Mouse (Mus musculus): Measurements from ENCODE around the gene Gprc5b. TPM values are rescaled to one million over a fixed set of nuclear protein-coding genes. Genes with fewer than 3 reads are reported as not detected.

Gprc5b gene
- 9.7 and 10.9 TPM in 2 replicates for polyA plus RNA-seq (2011; ENCODE audit: insufficient read length, low read depth, missing spikeins)

DNA sequence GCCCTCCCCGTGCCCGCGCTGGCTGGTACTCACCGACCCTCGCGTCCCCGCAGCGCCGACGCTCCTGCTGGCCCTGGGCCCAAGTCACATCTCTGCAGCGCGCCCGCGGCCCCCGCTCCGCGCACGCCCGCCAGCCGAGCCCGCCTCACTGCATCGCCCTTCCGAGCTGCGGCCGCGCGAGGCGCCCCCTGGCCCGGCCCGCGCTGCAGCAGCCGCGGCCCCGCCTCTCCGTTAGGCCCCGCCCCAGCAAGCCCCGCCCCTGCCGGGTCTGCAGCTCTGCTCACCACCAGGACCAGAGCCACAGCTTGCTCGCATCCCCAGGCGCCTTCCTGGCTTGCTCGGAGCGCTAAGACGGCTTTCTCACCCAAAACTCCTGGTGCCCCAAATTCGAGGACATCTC is at the start of gene Gprc5b:
Gene Gprc5b (minus strand): TSS at position 205 of the 400 bp plus-strand sequence.
- peak within 1 kb of the TSS; percentile 84 for H3K4me3 ChIP-seq (ENCODE audit: insufficient read depth, low read length)
- TF ChIP-seq CTCF (IDR thresholded peaks at IDR 0.05; ENCODE audit: borderline replicate concordance, insufficient read depth, low read length) (0 out of 2 replicates have a peak, but pooled peaks have one; percentile 6), POLR2A (IDR thresholded peaks at IDR 0.05; ENCODE audit: low read depth, low read length) (peak; percentile 38; the same call in 1 of the 2 replicates)
- H3K27ac ChIP-seq (ENCODE audit: insufficient read depth, low read length), result no peak within 1 kb of the TSS
- no peaks in the 10 kb centered on the region for H3K4me1 ChIP-seq (ENCODE audit: control insufficient read depth, insufficient read depth, low read length)

DNA sequence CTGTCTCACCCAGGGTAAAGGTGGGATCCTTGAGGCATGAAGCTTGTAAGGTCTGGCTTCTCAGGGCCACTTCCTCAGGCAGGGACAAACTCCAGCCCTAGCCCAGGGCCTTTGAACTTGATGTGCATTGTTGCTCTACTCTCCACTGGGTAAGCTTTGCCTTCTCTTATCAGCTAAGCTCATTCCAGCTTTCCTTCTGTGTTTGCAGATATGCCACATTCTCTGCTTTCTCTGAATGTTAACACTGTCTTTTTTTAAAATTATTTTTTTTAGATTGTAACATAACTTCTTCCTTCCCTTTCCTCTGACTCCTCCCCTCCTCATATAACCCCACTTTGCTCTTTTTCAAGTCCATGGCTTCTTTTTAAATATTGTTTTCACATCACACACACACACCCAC is 46.5 kb upstream of the Gprc5b start:
- no peaks in the 10 kb centered on the region for H3K4me1 ChIP-seq (ENCODE audit: control insufficient read depth, insufficient read depth, low read length)
- no peak overlapping the region for H3K27ac ChIP-seq (ENCODE audit: insufficient read depth, low read length)
- TF ChIP-seq POLR2A (IDR thresholded peaks at IDR 0.05; ENCODE audit: low read depth, low read length) (no peak), CTCF (IDR thresholded peaks at IDR 0.05; ENCODE audit: borderline replicate concordance, insufficient read depth, low read length) (no peak)
- no peak overlapping the region for H3K4me3 ChIP-seq (ENCODE audit: insufficient read depth, low read length)

DNA sequence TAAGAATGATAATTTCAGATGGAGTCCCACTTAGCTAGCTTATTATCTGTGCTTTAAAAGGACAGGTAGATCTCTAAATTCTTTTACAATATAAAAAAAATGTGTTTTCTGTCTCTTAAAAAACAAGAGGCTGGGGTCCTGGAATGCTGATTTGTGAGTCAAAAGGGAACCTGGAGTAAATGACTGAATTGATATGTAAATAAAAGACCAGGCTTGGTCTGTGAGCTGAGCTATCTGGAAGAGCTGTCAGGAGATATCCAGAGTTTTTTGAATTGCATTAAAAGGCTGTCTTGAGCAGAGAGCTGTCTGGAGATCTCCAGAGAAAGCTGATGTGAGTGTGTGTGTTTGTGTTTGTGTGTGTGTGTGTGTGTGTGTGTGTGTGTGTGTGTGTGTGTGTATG is 42.6 kb upstream of the Gprc5b start:
- no peak overlapping the region for H3K27ac ChIP-seq (ENCODE audit: insufficient read depth, low read length)
- no peak overlapping the region for H3K4me3 ChIP-seq (ENCODE audit: insufficient read depth, low read length)
- H3K4me1 ChIP-seq (ENCODE audit: control insufficient read depth, insufficient read depth, low read length), result no peaks in the 10 kb centered on the region
- TF ChIP-seq POLR2A (IDR thresholded peaks at IDR 0.05; ENCODE audit: low read depth, low read length) (no peak), CTCF (IDR thresholded peaks at IDR 0.05; ENCODE audit: borderline replicate concordance, insufficient read depth, low read length) (no peak)

DNA sequence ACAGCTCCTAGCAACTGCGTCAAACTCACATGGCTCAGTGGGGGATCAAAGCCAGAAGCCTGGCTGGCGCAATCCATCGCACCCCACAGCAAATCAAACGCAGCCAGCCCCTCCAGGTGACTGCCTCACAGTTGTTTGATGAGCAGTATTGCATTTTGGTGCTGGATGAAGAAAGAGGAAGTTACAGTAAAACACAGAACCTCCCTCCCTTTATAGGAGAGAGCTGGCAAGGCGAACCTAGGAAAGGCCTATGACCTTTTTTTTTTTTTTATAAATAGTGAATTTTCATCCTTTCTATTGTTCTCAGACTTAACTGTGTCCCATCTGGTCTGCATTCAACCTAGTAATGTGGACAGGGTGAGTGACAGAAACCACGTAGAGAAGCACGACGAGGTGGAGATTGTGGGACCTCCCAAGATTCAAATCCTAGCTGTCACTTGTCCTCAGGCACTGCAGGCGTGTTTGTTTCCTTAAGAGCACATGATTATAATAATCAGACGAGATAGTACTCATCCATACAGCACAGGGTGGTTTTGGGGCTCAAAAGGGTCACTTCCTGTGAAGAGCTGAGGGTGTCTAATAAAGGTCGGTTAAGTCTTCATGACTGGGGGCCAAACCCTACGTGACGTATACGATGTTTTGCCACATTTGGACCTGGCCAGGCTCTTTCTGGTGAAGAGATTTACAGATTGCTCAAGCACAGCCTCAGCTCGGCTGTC is 39.4 kb upstream of the Gprc5b start:
- Histone ChIP-seq H3K4me3 (ENCODE audit: insufficient read depth, low read length) (no peak overlapping the region), H3K4me1 (ENCODE audit: control insufficient read depth, insufficient read depth, low read length) (no peaks in the 10 kb centered on the region), H3K27ac (ENCODE audit: insufficient read depth, low read length) (no peak overlapping the region)
- TF ChIP-seq POLR2A (IDR thresholded peaks at IDR 0.05; ENCODE audit: low read depth, low read length) (no peak), CTCF (IDR thresholded peaks at IDR 0.05; ENCODE audit: borderline replicate concordance, insufficient read depth, low read length) (no peak)

DNA sequence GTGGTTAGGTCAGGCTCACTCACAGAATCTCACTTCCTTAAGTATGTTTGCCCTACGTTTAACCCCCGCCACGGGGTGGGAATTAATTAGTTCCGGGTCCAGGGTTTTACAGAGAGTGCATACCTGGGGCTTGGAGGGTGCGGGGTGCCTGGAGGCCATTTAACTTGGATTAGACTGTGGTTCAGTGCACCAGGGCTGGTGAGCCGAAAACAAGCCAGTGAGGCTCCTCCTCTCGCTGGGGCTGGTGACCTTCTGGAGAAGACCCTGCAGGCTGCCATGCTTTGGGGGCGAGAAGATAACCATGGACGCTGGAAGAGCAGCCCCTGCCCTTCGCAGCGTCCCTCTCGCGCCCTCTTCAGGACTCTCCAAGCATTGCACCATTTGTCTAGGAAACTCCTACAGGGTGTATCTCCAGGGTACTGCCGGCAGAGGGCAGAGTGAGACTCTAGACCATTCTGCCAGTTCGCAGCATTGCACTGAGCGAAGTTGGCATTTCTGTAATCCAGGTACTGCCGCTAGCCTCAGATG is 28.4 kb upstream of the Gprc5b start:
- no peaks in the 10 kb centered on the region for H3K4me1 ChIP-seq (ENCODE audit: control insufficient read depth, insufficient read depth, low read length)
- no peak overlapping the region for H3K27ac ChIP-seq (ENCODE audit: insufficient read depth, low read length)
- H3K4me3 ChIP-seq (ENCODE audit: insufficient read depth, low read length), result no peak overlapping the region
- no peak for TF ChIP-seq POLR2A (IDR thresholded peaks at IDR 0.05; ENCODE audit: low read depth, low read length)
- TF ChIP-seq CTCF (IDR thresholded peaks at IDR 0.05; ENCODE audit: borderline replicate concordance, insufficient read depth, low read length), result peak; percentile 31; the same call in 1 of the 2 replicates

DNA sequence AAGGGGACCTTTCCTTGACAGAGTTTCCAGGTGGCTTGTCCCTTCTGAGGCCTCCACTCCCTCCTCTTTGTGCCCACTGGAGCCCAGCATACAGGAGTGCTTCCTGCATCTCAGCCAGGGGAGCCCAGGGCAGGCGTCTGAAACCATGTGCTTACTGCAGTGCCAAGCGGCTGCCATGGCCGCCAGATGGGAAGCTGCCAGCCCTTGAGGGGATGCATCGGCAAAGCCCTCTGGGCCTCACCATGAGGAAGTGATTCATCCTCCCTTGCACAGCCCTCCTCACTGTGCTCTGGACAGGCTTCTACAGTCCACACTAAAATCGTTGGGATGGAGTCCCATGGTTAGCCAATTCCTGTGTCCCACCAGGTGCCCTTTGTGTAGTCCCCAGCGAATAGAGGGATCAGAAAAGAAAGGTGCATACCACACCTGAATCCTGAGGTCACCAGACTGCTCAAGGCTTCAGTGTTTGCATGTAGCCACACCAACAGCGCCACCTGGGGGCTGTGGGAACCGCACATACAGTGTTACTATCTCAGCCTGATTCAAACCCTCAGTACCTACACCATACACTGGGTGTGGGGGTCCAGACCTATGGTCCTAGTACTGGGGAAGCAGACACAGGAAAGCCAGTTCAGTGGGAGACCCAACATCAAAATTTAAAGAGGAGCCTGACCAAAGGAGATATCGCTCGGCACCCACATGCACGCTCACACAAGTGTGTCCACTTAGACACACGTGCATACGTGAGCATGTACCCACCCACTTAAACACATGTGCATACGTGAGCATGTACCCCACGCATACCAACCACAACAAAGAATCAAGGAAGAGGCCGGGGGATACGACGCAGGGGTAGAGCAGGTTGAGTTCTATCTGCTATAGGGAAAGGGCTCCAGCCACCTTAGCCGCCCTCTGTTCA is 27.5 kb upstream of the Gprc5b start:
- no peak overlapping the region for H3K27ac ChIP-seq (ENCODE audit: insufficient read depth, low read length)
- TF ChIP-seq CTCF (IDR thresholded peaks at IDR 0.05; ENCODE audit: borderline replicate concordance, insufficient read depth, low read length) (peak; percentile 35; the same call in 1 of the 2 replicates), POLR2A (IDR thresholded peaks at IDR 0.05; ENCODE audit: low read depth, low read length) (no peak)

DNA sequence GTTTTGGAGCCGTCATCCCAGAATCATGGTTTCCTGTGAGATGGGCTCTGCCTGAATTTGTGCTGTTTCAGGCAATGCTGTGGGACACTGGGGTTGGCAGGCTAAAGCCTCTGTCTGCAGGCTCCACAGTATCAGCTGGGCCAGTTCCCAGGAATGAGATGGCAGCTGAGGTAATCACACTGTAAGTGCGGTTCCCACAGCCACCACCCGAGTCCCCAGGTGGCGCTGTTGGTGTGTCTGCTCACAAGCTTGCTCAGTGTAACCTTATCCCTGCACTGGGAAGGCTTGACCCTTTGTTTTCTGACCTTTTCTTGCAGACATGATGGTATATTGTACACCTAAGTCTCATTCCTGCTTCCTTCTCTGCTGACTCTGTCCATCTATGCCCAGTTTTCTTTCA is 24.5 kb upstream of the Gprc5b start:
- no peak overlapping the region for H3K4me3 ChIP-seq (ENCODE audit: insufficient read depth, low read length)
- TF ChIP-seq POLR2A (IDR thresholded peaks at IDR 0.05; ENCODE audit: low read depth, low read length), result no peak
- TF ChIP-seq CTCF (IDR thresholded peaks at IDR 0.05; ENCODE audit: borderline replicate concordance, insufficient read depth, low read length), result peak; percentile 65; the same call in 1 of the 2 replicates
- H3K4me1 ChIP-seq (ENCODE audit: control insufficient read depth, insufficient read depth, low read length), result no peaks in the 10 kb centered on the region
- H3K27ac ChIP-seq (ENCODE audit: insufficient read depth, low read length), result no peak overlapping the region

More for the DNA sequence above, 27.5 kb upstream of the Gprc5b start:
- Histone ChIP-seq H3K4me1 (ENCODE audit: control insufficient read depth, insufficient read depth, low read length) (no peaks in the 10 kb centered on the region), H3K4me3 (ENCODE audit: insufficient read depth, low read length) (no peak overlapping the region)

DNA sequence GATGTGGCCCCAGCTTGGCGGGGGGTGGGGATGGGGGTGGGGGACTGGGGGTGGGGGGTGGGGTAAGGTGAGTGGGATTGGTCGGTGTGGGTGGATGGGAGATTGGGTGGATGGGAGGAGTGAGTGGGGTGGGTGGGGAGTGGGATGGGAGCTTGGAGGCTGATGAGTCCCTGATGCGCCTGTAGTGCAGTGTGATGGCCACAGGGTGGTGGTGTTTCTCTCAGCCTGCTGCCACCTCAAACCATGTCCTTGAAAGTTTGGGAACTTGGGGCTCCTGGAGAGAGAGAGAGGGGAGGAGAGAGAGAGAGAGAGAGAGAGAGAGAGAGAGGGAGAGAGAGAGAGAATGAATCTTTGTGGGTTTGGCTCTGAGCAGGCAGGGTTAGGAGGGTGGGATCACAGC is 20.7 kb upstream of the Gprc5b start:
- Histone ChIP-seq H3K4me1 (ENCODE audit: control insufficient read depth, insufficient read depth, low read length) (no peaks in the 10 kb centered on the region), H3K27ac (ENCODE audit: insufficient read depth, low read length) (no peak overlapping the region)
- TF ChIP-seq CTCF (IDR thresholded peaks at IDR 0.05; ENCODE audit: borderline replicate concordance, insufficient read depth, low read length) (peak; percentile 86; the same call in 1 of the 2 replicates), POLR2A (IDR thresholded peaks at IDR 0.05; ENCODE audit: low read depth, low read length) (no peak)

DNA sequence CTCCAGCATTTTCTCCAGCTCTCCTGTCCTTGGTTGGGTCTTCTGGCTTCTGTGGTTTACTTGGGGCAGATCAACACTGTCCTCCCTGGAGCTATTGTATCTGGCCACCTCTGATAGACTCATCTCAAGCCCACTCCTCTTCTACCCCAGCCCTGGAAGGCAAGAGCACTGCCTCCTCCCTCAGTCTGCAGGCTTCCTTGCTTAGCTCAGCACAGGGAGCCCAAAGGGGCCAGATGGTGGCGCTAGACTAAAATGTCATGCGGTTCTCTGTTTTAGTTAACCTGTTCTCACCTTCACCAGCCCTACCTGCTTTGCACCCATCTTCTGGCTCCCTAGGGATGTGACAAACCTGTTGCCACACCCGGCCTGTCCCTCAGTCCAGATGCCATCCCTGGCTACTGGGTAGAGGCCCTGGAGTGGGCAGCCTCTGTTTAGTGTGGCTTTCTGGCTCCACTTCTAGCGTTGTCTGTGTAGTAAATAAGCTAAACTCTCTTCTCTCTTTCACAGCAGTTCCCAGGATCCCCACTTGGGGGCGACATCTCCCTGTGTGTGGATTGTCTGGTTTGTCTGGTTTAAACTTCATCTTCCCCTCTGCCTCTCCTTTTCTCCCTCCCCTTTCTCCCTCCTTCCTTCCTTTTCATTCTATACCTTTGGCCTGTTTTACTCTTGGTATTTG is 16.0 kb upstream of the Gprc5b start:
- Histone ChIP-seq H3K4me1 (ENCODE audit: control insufficient read depth, insufficient read depth, low read length) (no peaks in the 10 kb centered on the region), H3K4me3 (ENCODE audit: insufficient read depth, low read length) (no peak overlapping the region), H3K27ac (ENCODE audit: insufficient read depth, low read length) (no peak overlapping the region)
- TF ChIP-seq POLR2A (IDR thresholded peaks at IDR 0.05; ENCODE audit: low read depth, low read length), result no peak
- 0 out of 2 replicates have a peak, but pooled peaks have one; percentile 28 for TF ChIP-seq CTCF (IDR thresholded peaks at IDR 0.05; ENCODE audit: borderline replicate concordance, insufficient read depth, low read length)

More for the DNA sequence above, 20.7 kb upstream of the Gprc5b start:
- no peak overlapping the region for H3K4me3 ChIP-seq (ENCODE audit: insufficient read depth, low read length)

All from embryonic fibroblast, embryonic 13.5 days (primary cell).